Mouse (Mus musculus): ENCODE results near the gene Nup210. TPM values are rescaled to one million over a fixed set of nuclear protein-coding genes. Genes with fewer than 3 reads are reported as not detected.

Gene Nup210
- 2.7 TPM for polyA plus RNA-seq (2014; fragmentation: Illumina TruSeq; extraction: RNeasy Lipid Tissue Mini Kit (QIAGEN cat#74804); ENCODE audit: low read depth, low replicate concordance)

GRCm38 (mm10) chr6:91116244-91117145 lies at the start of gene Nup210:
Gene Nup210 (minus strand): TSS chr6:91116829.

GRCm38 (mm10) chr6:91156554-91157236 lies 40.1 kb upstream of the Nup210 start, which contains the start of gene Hdac11:
Gene Hdac11 (plus strand): TSS chr6:91156665.

GRCm38 (mm10) chr6:90988648-90989317 lies 127.8 kb downstream of the Nup210 start, which contains the start of gene Iqsec1:
Gene Iqsec1 (minus strand): TSS chr6:90988685.

Other genes with a start within 250 kb of the Nup210 start
- gene Iqsec1, start 128.1 kb downstream of the Nup210 start, polyA plus RNA-seq (2014; fragmentation: Illumina TruSeq; extraction: RNeasy Lipid Tissue Mini Kit (QIAGEN cat#74804); ENCODE audit: low read depth, low replicate concordance), result 63.5 TPM
- 23.8 TPM for gene Hdac11, start 39.8 kb upstream of the Nup210 start, polyA plus RNA-seq (2014; fragmentation: Illumina TruSeq; extraction: RNeasy Lipid Tissue Mini Kit (QIAGEN cat#74804); ENCODE audit: low read depth, low replicate concordance)
- gene Fbln2, start 95.6 kb upstream of the Nup210 start, polyA plus RNA-seq (2014; fragmentation: Illumina TruSeq; extraction: RNeasy Lipid Tissue Mini Kit (QIAGEN cat#74804); ENCODE audit: low read depth, low replicate concordance), result 78.9 TPM

Measured in heart, adult 10 weeks (tissue).